Mouse (Mus musculus) cerebellum, adult 9-10 months (tissue): ENCODE measurements around the gene Chchd4.
"Not testable (repeated sequence)": the region's sequence is repeated elsewhere in the genome, so short reads cannot be mapped to it uniquely, and the experiment has no call there.

Source experiments
- DNase-seq: peaks from one replicate; pipeline ENCODE4 v3.0.0; 2022

The Chchd4 gene

GRCm38 (mm10) chr6:91473805-91474440, 577 bp upstream of the Chchd4 start:
- DNase-seq: peak; percentile 60

DNA sequence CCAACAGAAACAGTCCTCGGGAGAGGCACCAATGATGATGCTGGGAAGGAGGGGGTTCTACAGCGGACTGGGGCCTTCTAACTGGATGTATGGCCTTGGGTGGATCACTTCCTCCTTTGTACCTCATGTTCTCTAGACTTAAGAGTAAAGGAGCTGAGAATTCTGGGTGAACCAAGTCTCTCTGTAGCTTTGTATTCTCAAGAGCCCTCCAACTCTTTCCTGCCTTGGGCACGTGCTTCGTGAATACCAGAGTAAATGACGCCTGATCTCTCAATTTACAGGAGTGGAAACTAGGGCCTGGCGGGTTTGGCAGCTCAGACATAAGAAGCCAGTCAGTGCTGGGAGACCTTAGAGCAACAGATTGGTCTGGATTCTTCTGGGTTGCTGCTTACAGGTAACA, 1.0 kb downstream of the Chchd4 start:
- DNase-seq: peak; percentile 55

DNA sequence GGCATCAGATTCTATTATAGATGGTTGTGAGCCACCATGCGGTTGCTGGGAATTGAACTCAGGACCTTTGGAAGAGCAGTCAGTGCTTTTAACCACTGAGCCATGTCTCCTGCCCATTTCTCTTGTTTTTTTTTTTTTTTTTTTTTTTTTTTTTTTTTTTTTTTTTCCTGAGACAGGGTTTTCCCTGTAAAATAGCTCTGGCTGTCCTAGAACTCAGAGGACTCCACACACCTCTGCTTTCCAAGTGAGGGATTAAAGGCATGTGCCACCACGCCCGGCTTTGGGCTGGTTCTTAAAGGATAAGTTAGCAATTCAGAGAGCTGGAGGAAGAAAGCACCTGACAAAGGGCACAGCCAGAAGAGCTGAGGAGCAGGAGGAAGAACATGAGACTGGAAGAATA, 1.9 kb downstream of the Chchd4 start:
- DNase-seq: not testable (repeated sequence)

GRCm38 (mm10) chr6:91470712-91471111, 2.6 kb downstream of the Chchd4 start:
- no peak for DNase-seq

DNA sequence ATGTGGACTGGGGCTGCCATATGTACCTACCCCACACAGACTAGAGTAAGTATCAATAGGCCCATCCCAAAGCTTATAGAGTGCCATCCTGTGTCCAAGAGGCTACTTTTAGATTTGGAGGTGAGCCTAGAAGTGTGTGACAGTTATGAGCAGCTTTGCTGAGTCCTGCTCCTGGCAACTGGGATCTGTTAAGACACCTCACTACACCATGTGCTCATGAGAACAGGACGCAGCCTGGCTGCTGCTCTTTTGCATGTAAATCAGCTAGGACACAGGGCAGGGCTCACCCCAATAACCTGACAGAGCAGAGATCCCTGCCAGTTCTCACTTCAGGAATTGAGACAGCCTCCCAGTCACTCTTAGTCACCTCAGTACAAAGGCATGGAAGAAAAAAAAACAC, 6.2 kb downstream of the Chchd4 start:
- no peak for DNase-seq

- no peak for DNase-seq
Measured at GRCm38 (mm10) chr6:91465756-91466155, 7.6 kb downstream of the Chchd4 start.

GRCm38 (mm10) chr6:91459471-91459870, 13.9 kb downstream of the Chchd4 start:
- DNase-seq: no peak

GRCm38 (mm10) chr6:91454546-91454945, 18.8 kb downstream of the Chchd4 start:
- DNase-seq: no peak

GRCm38 (mm10) chr6:91452056-91452455, 21.3 kb downstream of the Chchd4 start:
- no peak for DNase-seq

DNA sequence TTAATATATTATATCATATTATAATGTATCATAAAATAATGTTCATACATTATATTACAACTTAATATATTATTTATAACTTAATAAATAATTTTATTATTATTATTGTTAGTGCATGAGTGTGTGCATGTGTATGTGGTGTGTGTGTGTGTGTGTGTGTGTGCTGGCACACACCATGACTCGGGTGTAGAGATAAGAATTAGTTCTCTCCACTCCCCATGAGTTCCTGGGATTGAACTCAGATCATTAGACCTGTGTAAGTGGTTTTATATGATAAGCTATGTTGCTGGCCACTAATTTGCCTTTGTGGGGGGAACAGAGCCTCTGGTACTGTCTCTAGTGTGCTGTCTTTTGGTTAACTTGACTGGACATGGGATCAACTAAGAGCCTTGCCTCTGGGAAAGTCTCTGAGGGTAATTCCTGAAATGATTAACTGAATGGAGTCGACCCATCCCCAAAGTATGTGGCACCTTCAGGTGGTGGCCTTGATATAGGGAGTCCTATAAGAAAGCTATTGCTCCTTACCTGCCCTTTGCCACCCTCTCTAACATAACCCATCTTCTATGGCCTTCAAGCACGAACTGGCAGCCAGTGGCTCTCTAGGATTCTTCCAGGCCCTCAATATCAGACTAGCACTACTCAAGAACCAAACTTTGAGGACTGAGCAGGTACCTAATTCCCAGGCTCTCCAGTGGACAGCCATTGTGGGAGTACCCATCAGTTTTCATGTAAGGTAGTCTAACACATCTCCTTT, 23.7 kb downstream of the Chchd4 start:
- no peak for DNase-seq

DNA sequence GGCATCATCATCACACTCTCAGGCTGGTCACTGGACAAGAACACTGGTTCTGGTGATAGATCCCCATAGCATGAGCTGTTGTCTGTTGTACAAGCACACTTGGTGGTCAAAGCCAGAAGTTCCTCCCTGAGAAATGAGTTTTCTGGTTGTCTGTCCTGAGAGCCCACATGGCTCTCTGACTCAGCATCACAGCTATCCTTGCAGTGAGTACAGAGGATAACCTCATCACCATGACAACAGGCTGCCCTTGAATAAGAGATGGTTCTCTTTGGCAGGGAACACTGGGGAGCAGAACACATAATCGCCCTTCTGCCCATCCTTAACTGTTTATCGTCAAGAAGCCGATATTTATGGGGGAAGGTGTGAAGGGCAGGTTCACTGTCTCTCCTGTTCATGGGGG, 28.0 kb downstream of the Chchd4 start:
- DNase-seq: no peak

DNA sequence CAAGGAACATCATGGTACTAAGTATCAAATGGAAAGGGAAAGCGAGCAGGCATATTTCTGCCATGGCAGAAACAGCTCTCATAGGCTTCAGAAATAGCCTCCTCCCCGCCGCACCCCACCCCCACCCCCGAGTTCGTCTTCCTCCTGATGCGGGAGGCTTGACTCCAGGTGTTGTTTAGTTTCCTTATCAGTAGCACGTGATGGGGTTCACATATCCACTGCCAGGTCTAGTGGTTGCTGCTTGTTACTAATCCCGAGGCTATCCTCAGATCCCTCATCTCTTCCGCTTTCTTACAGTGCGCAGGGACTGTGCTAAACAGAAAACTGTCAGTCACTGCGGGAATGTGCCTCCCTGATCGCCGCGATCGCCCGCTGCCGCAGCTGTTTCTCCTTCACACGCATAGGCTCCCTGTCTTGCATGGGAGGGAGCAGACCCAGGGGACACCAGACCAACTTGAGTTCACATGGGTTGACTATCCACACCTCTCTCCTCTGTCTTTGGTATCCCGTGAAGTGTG, 32.1 kb downstream of the Chchd4 start:
- DNase-seq: no peak

DNA sequence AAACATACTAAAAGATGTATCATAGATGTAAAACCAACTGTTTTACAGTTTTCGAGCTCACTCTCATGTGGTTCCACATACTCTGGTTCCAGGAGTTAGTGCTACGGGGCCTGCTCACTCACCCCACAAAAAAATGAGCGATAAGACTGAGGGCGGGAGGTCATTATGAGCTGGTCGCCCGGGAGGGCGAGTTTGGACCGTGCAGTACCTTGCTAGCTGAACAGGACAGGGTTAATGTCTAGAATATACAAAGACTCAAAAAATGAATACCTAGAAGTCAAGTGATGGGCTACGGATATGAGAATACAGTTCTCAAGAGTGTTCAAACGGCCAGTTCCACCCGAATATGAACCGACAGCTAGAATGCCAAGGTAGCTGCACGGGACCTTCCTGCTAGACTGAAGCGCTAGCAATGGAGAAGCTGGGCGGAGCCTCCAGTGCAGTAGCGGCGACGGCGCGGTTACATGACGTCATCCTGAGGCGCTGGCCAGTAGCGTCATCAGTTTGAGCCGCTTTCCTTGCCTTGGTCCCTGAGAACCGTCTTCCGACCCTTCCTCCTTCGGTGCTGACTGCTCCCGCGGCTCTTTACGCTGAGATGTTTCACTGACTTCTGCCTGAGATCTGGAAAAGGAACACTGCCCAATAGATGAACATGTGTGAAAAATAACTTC, 32.7 kb downstream of the Chchd4 start:
- peak; percentile 97 for DNase-seq

DNA sequence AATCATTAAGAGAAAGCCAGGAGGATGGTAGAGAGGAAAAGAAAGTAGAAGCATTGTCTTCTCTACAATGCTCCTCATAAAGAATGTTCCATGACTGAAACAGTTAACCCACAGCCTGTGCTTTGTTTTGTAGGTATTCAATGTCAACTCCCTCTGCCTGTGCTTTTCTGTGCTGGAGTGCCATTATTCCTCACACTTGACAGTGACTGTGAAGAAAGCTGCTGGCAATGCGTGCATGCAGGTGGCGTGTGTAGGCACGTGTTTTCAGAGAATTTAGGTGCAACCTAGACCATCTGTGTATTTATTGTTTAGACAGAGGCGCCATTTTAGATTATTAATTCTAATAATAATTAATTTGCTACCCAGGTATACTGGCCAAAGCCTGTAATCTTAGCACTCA, 49.2 kb downstream of the Chchd4 start:
- no peak for DNase-seq

GRCm38 (mm10) chr6:91421629-91422028, 51.7 kb downstream of the Chchd4 start:
- DNase-seq: no peak

GRCm38 (mm10) chr6:91417291-91417845, 56.0 kb downstream of the Chchd4 start:
- no peak for DNase-seq

GRCm38 (mm10) chr6:91416146-91416545, 57.2 kb downstream of the Chchd4 start:
- peak; percentile 7 for DNase-seq

- peak; percentile 64 for DNase-seq
Measured at GRCm38 (mm10) chr6:91414890-91415289, 58.5 kb downstream of the Chchd4 start.
